Mouse (Mus musculus): ENCODE measurements around the gene Bend4. TPM values are rescaled to one million over a fixed set of nuclear protein-coding genes. Genes with fewer than 3 reads are reported as not detected.

Gene Bend4
- polyA plus RNA-seq, 1 experiment = 0.93 TPM

DNA sequence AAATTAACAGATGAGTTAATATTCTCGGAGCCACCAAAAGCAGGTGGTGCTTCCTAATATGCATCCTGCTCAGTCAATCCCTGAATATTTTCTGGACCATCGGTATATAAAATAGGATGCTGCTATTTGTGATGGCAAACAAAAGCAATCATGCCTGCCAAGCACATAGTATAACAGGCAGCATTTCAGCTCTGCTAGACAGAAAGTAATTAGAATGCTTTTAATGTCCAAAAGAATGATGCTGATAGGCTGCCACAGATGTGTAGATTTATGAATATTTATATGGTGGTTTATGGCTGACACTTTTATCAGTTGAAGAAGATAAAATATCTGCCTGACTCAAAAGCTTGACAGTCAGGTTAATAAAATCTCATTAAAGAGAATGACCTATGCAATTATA is 4.1 kb downstream of the Bend4 start:
- Histone ChIP-seq H3K27ac (ENCODE audit: insufficient read depth, low read length) (no peak overlapping the region), H3K4me1 (ENCODE audit: control insufficient read depth, insufficient read depth, low read length) (no peaks in the 10 kb centered on the region), H3K4me3 (ENCODE audit: insufficient read depth, low read length) (no peak overlapping the region)
- TF ChIP-seq CTCF (IDR thresholded peaks at IDR 0.05; ENCODE audit: borderline replicate concordance, insufficient read depth, low read length) = no peak
- no peak for TF ChIP-seq POLR2A (IDR thresholded peaks at IDR 0.05; ENCODE audit: low read depth, low read length)

DNA sequence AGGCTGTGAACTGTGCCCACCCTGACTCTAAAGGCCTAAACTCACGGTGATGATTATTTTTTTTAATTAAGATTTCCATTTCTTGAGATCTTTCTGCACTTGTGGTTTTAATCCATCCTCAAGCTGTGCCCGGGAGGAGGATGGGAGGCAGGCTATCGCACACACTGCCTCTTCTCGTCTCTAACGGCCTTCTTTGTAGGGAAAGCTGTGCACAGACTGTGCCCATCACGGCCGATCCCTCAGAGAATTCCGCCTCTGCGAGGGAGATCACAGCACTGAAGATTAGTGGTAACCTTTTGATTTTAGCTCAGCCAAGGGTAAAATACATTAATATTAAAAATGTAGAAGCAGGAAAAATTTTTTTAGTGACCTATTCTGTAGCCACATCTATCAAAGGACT is 4.8 kb downstream of the Bend4 start:
- Histone ChIP-seq H3K4me3 (ENCODE audit: insufficient read depth, low read length) (no peak overlapping the region), H3K4me1 (ENCODE audit: control insufficient read depth, insufficient read depth, low read length) (no peaks in the 10 kb centered on the region), H3K27ac (ENCODE audit: insufficient read depth, low read length) (no peak overlapping the region)
- TF ChIP-seq POLR2A (IDR thresholded peaks at IDR 0.05; ENCODE audit: low read depth, low read length) (no peak), CTCF (IDR thresholded peaks at IDR 0.05; ENCODE audit: borderline replicate concordance, insufficient read depth, low read length) (no peak)

DNA sequence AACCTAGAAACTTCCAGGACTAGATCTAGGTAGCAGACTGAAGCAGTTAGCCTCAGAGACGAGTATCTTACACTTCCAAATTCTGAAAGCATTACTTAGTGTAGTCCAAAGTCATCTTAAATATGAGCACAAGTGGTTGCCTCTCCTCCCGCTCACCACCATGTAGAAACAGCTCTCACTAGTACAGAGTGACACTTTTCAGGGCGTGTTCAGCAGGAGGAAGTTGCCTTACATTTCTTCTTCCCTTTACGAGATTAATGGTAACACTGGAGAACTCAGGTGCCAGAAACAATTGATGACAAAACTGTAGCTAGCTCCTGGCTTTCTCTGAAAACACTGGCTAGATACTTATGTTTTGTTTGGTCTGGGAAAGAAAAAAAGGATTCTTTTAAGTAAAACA is 8.7 kb downstream of the Bend4 start:
- no peak overlapping the region for H3K27ac ChIP-seq (ENCODE audit: insufficient read depth, low read length)
- TF ChIP-seq CTCF (IDR thresholded peaks at IDR 0.05; ENCODE audit: borderline replicate concordance, insufficient read depth, low read length) (no peak), POLR2A (IDR thresholded peaks at IDR 0.05; ENCODE audit: low read depth, low read length) (no peak)
- no peak overlapping the region for H3K4me3 ChIP-seq (ENCODE audit: insufficient read depth, low read length)
- no peaks in the 10 kb centered on the region for H3K4me1 ChIP-seq (ENCODE audit: control insufficient read depth, insufficient read depth, low read length)

DNA sequence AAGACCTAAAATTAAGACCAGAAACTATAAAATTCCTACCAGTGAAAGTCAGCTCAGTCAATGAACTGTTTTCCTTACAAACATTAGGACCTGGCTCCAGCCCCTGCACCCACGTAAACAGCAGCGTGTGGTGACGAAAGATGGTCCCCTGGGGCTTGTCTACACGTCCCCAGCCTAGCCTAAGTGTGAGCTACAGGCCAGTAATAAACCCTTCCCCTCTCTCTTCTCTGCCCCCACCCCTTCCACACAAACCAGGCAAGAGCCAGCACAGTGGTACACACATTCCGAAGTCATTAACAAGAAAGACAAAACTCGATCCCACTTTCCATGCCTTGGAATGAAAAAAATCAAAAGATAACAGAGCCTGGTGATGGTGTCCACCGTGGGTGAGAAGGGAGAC is 16.6 kb downstream of the Bend4 start:
- Histone ChIP-seq H3K4me1 (ENCODE audit: control insufficient read depth, insufficient read depth, low read length) (no peaks in the 10 kb centered on the region), H3K27ac (ENCODE audit: insufficient read depth, low read length) (no peak overlapping the region), H3K4me3 (ENCODE audit: insufficient read depth, low read length) (no peak overlapping the region)
- TF ChIP-seq CTCF (IDR thresholded peaks at IDR 0.05; ENCODE audit: borderline replicate concordance, insufficient read depth, low read length) (no peak), POLR2A (IDR thresholded peaks at IDR 0.05; ENCODE audit: low read depth, low read length) (no peak)

DNA sequence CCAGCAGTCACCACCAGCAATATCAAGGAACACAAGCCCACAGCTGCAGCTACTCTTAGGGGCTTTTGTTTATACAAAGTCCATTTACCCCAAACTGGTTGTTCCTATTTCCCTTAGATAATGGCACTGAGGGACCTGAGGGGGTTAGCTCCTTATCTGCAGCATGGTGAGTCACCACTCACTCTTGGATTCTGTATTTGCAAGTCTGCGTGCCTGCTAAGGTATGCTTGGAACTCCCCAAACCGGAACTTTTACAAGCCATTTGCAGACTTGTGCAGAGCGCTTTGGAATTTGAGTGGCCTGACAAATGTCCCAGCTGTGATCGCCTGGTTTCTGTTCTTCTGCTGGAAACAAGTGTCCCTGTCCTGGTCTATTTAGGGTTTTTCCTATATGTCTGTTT is 17.7 kb downstream of the Bend4 start:
- no peaks in the 10 kb centered on the region for H3K4me1 ChIP-seq (ENCODE audit: control insufficient read depth, insufficient read depth, low read length)
- no peak for TF ChIP-seq POLR2A (IDR thresholded peaks at IDR 0.05; ENCODE audit: low read depth, low read length)
- TF ChIP-seq CTCF (IDR thresholded peaks at IDR 0.05; ENCODE audit: borderline replicate concordance, insufficient read depth, low read length) = no peak
- no peak overlapping the region for H3K4me3 ChIP-seq (ENCODE audit: insufficient read depth, low read length)
- no peak overlapping the region for H3K27ac ChIP-seq (ENCODE audit: insufficient read depth, low read length)

DNA sequence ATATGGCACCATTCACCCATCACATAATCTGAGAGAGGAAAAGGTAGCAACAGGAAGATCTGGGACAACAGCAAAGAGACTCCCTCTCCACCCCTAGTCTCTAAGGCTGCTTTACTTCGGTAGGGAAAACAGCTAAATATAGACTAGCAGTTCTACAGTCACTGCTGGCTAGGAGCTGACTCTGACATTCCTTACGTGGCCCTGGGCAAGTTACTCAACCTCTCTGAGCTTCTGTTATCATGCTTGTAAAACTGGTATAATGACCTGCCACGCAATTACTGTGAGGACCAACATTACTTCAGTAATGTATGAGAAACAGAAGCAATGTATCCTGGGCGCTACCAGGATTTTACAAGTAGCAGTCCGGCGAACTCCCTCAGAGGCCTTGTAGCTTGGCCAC is 19.7 kb downstream of the Bend4 start:
- Histone ChIP-seq H3K4me1 (ENCODE audit: control insufficient read depth, insufficient read depth, low read length) (no peaks in the 10 kb centered on the region), H3K27ac (ENCODE audit: insufficient read depth, low read length) (no peak overlapping the region), H3K4me3 (ENCODE audit: insufficient read depth, low read length) (no peak overlapping the region)
- no peak for TF ChIP-seq CTCF (IDR thresholded peaks at IDR 0.05; ENCODE audit: borderline replicate concordance, insufficient read depth, low read length)
- TF ChIP-seq POLR2A (IDR thresholded peaks at IDR 0.05; ENCODE audit: low read depth, low read length) = no peak

DNA sequence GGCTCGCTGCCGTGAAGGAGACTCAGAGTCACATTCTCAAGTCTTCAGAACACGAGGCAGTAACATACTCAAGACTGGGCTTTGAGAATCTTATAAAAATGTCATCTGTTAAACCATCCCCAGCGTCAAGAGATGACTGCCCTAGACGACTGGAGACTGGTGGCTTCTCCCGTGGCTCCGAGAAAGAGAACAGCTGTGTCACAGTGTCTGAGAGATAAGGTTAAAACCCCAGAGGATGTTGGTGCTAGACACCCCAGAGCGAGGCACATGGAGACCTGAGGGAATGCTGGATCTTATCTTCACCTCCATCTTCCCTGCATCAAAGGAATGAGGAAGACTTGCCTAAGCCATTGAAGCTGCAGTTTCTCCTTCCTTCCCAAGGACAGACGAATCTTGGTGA is 23.2 kb downstream of the Bend4 start:
- H3K4me3 ChIP-seq (ENCODE audit: insufficient read depth, low read length) = no peak overlapping the region
- no peaks in the 10 kb centered on the region for H3K4me1 ChIP-seq (ENCODE audit: control insufficient read depth, insufficient read depth, low read length)
- TF ChIP-seq POLR2A (IDR thresholded peaks at IDR 0.05; ENCODE audit: low read depth, low read length) = no peak
- H3K27ac ChIP-seq (ENCODE audit: insufficient read depth, low read length) = no peak overlapping the region

DNA sequence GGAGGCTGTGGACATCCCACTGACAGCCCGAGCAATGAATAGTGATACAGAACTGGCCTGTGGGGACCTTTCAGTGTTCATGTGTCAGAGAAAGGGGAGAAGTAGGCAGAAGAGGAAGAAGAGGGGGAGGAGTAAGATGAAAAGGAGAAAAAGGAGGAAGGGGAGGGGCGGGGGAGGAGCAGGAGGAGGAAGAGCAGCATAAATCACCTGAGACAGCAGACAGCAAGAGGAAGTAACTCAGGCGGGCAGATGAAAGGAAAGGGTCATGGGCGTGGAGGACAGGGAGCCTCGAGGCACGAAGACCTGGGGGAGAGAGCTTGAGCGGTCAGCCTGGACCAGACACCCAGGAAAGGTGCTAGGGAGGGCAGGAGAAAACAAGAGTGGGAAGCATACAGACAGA is 23.7 kb downstream of the Bend4 start:
- no peak overlapping the region for H3K4me3 ChIP-seq (ENCODE audit: insufficient read depth, low read length)
- H3K4me1 ChIP-seq (ENCODE audit: control insufficient read depth, insufficient read depth, low read length) = no peaks in the 10 kb centered on the region
- no peak for TF ChIP-seq CTCF (IDR thresholded peaks at IDR 0.05; ENCODE audit: borderline replicate concordance, insufficient read depth, low read length)
- TF ChIP-seq POLR2A (IDR thresholded peaks at IDR 0.05; ENCODE audit: low read depth, low read length) = no peak
- no peak overlapping the region for H3K27ac ChIP-seq (ENCODE audit: insufficient read depth, low read length)

DNA sequence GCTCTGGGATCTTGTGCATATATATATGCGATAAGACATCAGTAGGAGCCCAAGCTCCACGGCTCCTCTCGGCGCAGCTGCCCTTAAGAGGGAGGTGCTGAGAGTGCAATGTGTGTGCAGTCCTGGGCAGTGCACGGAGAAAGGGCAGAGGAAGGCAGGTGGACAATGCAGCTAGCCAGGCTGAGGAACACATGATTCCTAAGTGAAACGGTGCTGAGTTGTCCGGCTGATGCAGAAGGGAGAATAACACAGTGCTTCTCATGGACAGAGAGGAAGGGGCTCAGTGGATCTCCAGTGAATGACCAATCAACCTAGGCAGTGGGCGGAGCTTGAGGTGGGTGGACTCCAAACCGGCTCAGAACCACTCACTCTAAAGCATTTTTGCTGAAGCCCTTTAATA is 26.5 kb downstream of the Bend4 start:
- Histone ChIP-seq H3K4me1 (ENCODE audit: control insufficient read depth, insufficient read depth, low read length) (no peaks in the 10 kb centered on the region), H3K4me3 (ENCODE audit: insufficient read depth, low read length) (no peak overlapping the region)

DNA sequence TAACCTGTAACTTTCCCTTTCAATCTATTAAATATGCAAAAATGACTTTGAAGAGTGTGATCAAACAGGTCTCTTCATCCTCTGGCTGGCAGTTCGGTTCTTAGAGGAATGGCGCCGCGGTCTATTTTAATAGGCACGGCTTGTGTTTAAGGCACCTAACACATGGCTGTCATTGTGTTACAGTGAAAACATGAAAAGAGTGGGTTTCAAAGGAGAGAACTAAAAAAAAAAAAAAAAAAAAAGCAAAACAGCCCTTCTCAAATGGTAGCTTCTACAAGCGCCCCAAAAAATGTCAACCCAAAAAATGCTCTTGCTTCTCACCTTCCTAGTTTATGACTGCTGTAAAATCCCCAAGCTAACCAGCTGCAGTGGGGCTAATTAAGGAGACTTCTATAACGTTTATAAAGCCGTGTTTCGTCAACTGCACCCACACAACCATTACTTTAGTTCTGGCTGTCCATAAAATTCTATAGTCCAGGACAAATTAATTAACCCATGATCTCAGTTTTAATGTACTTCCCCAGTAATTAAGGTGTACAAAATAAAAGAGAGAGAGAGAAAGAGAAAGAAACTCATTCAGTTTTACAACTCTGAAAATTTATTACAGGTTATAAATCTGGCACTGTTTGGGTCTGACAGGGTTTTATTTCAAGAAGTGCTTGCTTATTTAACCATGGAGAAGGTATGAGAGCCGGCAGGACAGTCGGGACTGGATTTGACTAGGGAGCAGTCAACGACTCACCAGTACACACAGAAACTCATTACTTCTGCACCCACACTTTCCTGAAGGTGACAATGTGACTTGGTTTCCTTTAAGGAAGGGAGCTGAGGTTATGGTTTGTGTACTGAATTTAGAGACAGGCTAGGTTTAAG is 27.3 kb downstream of the Bend4 start:
- Histone ChIP-seq H3K4me1 (ENCODE audit: control insufficient read depth, insufficient read depth, low read length) (no peaks in the 10 kb centered on the region), H3K4me3 (ENCODE audit: insufficient read depth, low read length) (no peak overlapping the region), H3K27ac (ENCODE audit: insufficient read depth, low read length) (no peak overlapping the region)
- no peak for TF ChIP-seq POLR2A (IDR thresholded peaks at IDR 0.05; ENCODE audit: low read depth, low read length)
- no peak for TF ChIP-seq CTCF (IDR thresholded peaks at IDR 0.05; ENCODE audit: borderline replicate concordance, insufficient read depth, low read length)

More for the DNA sequence above, 26.5 kb downstream of the Bend4 start:
- TF ChIP-seq POLR2A (IDR thresholded peaks at IDR 0.05; ENCODE audit: low read depth, low read length) (no peak), CTCF (IDR thresholded peaks at IDR 0.05; ENCODE audit: borderline replicate concordance, insufficient read depth, low read length) (no peak)
- no peak overlapping the region for H3K27ac ChIP-seq (ENCODE audit: insufficient read depth, low read length)

All from embryonic fibroblast, embryonic 13.5 days (primary cell).